ENCODE assay signal across 18 mouse cellular contexts in genomic region chr3:105697148-105697441, GRCm38 (mm10). TPM values are rescaled to one million over a fixed set of nuclear protein-coding genes. Genes with fewer than 3 reads are reported as not detected.
A peak's percentile ranks its signal among the peaks of the same experiment; 100 is the strongest.
DNase-seq lines count a peak whose midpoint lies in the region; ATAC-seq lines count a peak whose summit lies in the region.
"Had no signal": no experiment of that assay in that cellular context is flagged by ENCODE, and none has a peak within 500 bp of the region (broad histone marks: within the 10 kb centered on the region; RNA-seq: fewer than 3 reads in every experiment).

No protein-coding gene starts in this region.

- ATAC-seq in forebrain, embryonic 13.5 days, result peak; percentile 52; the same call in 1 of the 2 replicates
- ATAC-seq in forebrain, embryonic 16.5 days, result no peak
- ATAC-seq in hindbrain, embryonic 13.5 days (ENCODE audit: low FRiP score), result peak; percentile 41; the same call in 1 of the 2 replicates

- peaks cover 26% of the 10 kb centered on the region for H3K4me1 ChIP-seq in forebrain, embryonic 13.5 days
- H3K4me1 ChIP-seq in forebrain, embryonic 16.5 days (replicated peaks; ENCODE audit: control insufficient read depth, insufficient read depth, low read length), result peaks cover 17% of the 10 kb centered on the region
- H3K4me1 ChIP-seq in hindbrain, embryonic 13.5 days (replicated peaks), result peaks cover 38% of the 10 kb centered on the region
- H3K4me1 ChIP-seq in hindbrain, embryonic 10.5 days (replicated peaks), result peaks cover 41% of the 10 kb centered on the region

- 69% methylated on average over 5 of the region's 5 CpGs for WGBS in forebrain, embryonic 13.5 days
- WGBS in forebrain, embryonic 16.5 days, result 71% methylated on average over 5 of the region's 5 CpGs
- 64% methylated on average over 5 of the region's 5 CpGs for WGBS in hindbrain, embryonic 13.5 days
- WGBS in hindbrain, embryonic 10.5 days, result 74% methylated on average over 5 of the region's 5 CpGs

- no peaks in the 10 kb centered on the region for H3K36me3 ChIP-seq in forebrain, embryonic 13.5 days (ENCODE audit: poor library complexity, severe bottlenecking)
- H3K36me3 ChIP-seq in forebrain, embryonic 16.5 days (ENCODE audit: control insufficient read depth, insufficient read depth), result no peaks in the 10 kb centered on the region
- no peaks in the 10 kb centered on the region for H3K36me3 ChIP-seq in hindbrain, embryonic 13.5 days
- no peaks in the 10 kb centered on the region for H3K36me3 ChIP-seq in hindbrain, embryonic 10.5 days
- H3K36me3 ChIP-seq: embryonic facial prominence, embryonic 10.5 days; limb, embryonic 10.5 days had no signal

- H3K27ac ChIP-seq in forebrain, embryonic 13.5 days, result no peak overlapping the region
- H3K27ac ChIP-seq in forebrain, embryonic 16.5 days (ENCODE audit: low read length), result no peak overlapping the region
- no peak overlapping the region; the same call in 1 of the 2 replicates for H3K27ac ChIP-seq in hindbrain, embryonic 13.5 days
- no peak overlapping the region for H3K27ac ChIP-seq in hindbrain, embryonic 10.5 days
- H3K27ac ChIP-seq: embryonic facial prominence, embryonic 10.5 days; limb, embryonic 10.5 days had no signal

- H3K4me2 ChIP-seq in forebrain, embryonic 13.5 days, result no peak overlapping the region
- H3K4me2 ChIP-seq in forebrain, embryonic 16.5 days (ENCODE audit: low read length), result no peak overlapping the region
- no peak overlapping the region for H3K4me2 ChIP-seq in hindbrain, embryonic 13.5 days
- H3K4me2 ChIP-seq: liver, embryonic 11.5 days had no signal

- H3K4me3 ChIP-seq in forebrain, embryonic 13.5 days, result no peak overlapping the region
- H3K4me3 ChIP-seq in forebrain, embryonic 16.5 days (replicated peaks; ENCODE audit: low read length), result no peak overlapping the region
- H3K4me3 ChIP-seq in hindbrain, embryonic 13.5 days, result no peak overlapping the region
- no peak overlapping the region for H3K4me3 ChIP-seq in hindbrain, embryonic 10.5 days
- H3K4me3 ChIP-seq: embryonic facial prominence, embryonic 10.5 days; limb, embryonic 10.5 days had no signal

- no peaks in the 10 kb centered on the region for H3K9me3 ChIP-seq in forebrain, embryonic 13.5 days (replicated peaks)
- no peaks in the 10 kb centered on the region for H3K9me3 ChIP-seq in forebrain, embryonic 16.5 days (ENCODE audit: control insufficient read depth, low read length)
- no peaks in the 10 kb centered on the region for H3K9me3 ChIP-seq in hindbrain, embryonic 13.5 days
- no peaks in the 10 kb centered on the region for H3K9me3 ChIP-seq in hindbrain, embryonic 10.5 days
- H3K9me3 ChIP-seq: embryonic facial prominence, embryonic 10.5 days; limb, embryonic 10.5 days had no signal

- DNase-seq in hindbrain, embryonic 10.5 days (ENCODE audit: low spot score), result no peak
- DNase-seq in right cerebral cortex, postnatal 25 days, result peak; percentile 14
- DNase-seq in right cerebral cortex, postnatal 36 days (ENCODE audit: low spot score in 2 of 2), result no peak
- no peak for DNase-seq in urinary bladder, postnatal 36 days (ENCODE audit: low spot score in 2 of 2)
- DNase-seq in lung, postnatal 25 days (ENCODE audit: low spot score), result no peak
- DNase-seq: adrenal gland, adult 8-10 months; gastrocnemius, postnatal 36 days; layer of hippocampus, postnatal 36 days; lung, adult 2 months; lung, postnatal 4 days; right cerebral cortex, adult 18-20 months; thymus, postnatal 36 days had no signal

- peaks cover 5% of the 10 kb centered on the region; the same call in 1 of the 2 replicates for H3K27me3 ChIP-seq in forebrain, embryonic 13.5 days
- no peaks in the 10 kb centered on the region for H3K27me3 ChIP-seq in forebrain, embryonic 16.5 days (replicated peaks; ENCODE audit: control insufficient read depth, insufficient read depth, low read length)
- H3K27me3 ChIP-seq in hindbrain, embryonic 13.5 days, result peaks cover 6% of the 10 kb centered on the region; the same call in 1 of the 2 replicates
- peaks cover 53% of the 10 kb centered on the region for H3K27me3 ChIP-seq in hindbrain, embryonic 10.5 days (ENCODE audit: insufficient read depth, poor library complexity, severe bottlenecking)

- H3K9ac ChIP-seq in forebrain, embryonic 13.5 days, result no peak overlapping the region
- H3K9ac ChIP-seq in forebrain, embryonic 16.5 days (replicated peaks; ENCODE audit: low read depth, low read length), result no peak overlapping the region
- no peak overlapping the region for H3K9ac ChIP-seq in hindbrain, embryonic 13.5 days

RNA-seq across cellular contexts. Expression of gene Inka2, which starts 7.3 kb away (rescaled TPM):
- polyA plus RNA-seq in forebrain, embryonic 13.5 days (2015; fragmentation: Nextera tagmentation; extraction: Ambion mirVana), result 2.5 and 3.6 TPM in 2 replicates
- 3.2 and 3.9 TPM in 2 replicates for polyA plus RNA-seq in forebrain, embryonic 16.5 days (2015; fragmentation: Nextera tagmentation; extraction: Ambion mirVana)
- polyA plus RNA-seq in hindbrain, embryonic 13.5 days (2015; fragmentation: Nextera tagmentation; extraction: Ambion mirVana), result 4.8 and 5.2 TPM in 2 replicates
- polyA plus RNA-seq in hindbrain, embryonic 10.5 days (2016; fragmentation: Nextera tagmentation; extraction: Ambion mirVana), result 2.1 and 4.3 TPM in 2 replicates

RNA-seq across cellular contexts. Expression of gene Ddx20, which starts 9.7 kb away (rescaled TPM):
- 36.2 and 38.3 TPM in 2 replicates for polyA plus RNA-seq in forebrain, embryonic 13.5 days (2015; fragmentation: Nextera tagmentation; extraction: Ambion mirVana)
- 31.6 and 35.3 TPM in 2 replicates for polyA plus RNA-seq in forebrain, embryonic 16.5 days (2015; fragmentation: Nextera tagmentation; extraction: Ambion mirVana)
- polyA plus RNA-seq in hindbrain, embryonic 13.5 days (2015; fragmentation: Nextera tagmentation; extraction: Ambion mirVana), result 26.4 and 27.4 TPM in 2 replicates
- polyA plus RNA-seq in hindbrain, embryonic 10.5 days (2016; fragmentation: Nextera tagmentation; extraction: Ambion mirVana), result 42.0 and 49.6 TPM in 2 replicates
